Mouse (Mus musculus) forebrain, postnatal 0 days (tissue): ENCODE measurements around the gene Plce1. TPM values are rescaled to one million over a fixed set of nuclear protein-coding genes. Genes with fewer than 3 reads are reported as not detected.
A peak's percentile ranks its signal among the peaks of the same experiment; 100 is the strongest.

Experiments used
- ATAC-seq: fragments of 200-750 bp; cut with Nextera tagmentation; 2 replicates; pipeline ENCODE4 v1.8.0; 2017; ENCODE audit warnings: mild to moderate bottlenecking, moderate library complexity
- DNase-seq: peaks from one replicate; pipeline ENCODE4 v3.0.0-alpha.2; 2015
- H3K27ac ChIP-seq: fragments of 300-500 bp; sonication (generic); 2 replicates; pipeline ENCODE4 v1.5.1; 2014; ENCODE audit warnings: low read depth, mild to moderate bottlenecking, antibody characterized with exemption, low read length, moderate library complexity, mixed read lengths
- H3K27me3 ChIP-seq: fragments of 300-500 bp; sonication (generic); 2 replicates; pipeline ENCODE4 v1.6.1; 2014; ENCODE audit warnings: mild to moderate bottlenecking, low read length, mixed read lengths; ENCODE audit not compliant: insufficient read depth
- H3K36me3 ChIP-seq: fragments of 300-500 bp; sonication (generic); 2 replicates; pipeline ENCODE4 v1.6.1; 2014; ENCODE audit warnings: mild to moderate bottlenecking, moderate library complexity; ENCODE audit not compliant: insufficient read depth
- H3K4me1 ChIP-seq: fragments of 300-500 bp; sonication (generic); 2 replicates; pipeline ENCODE4 v1.6.1; 2014; ENCODE audit warnings: antibody characterized with exemption; ENCODE audit not compliant: insufficient read depth
- H3K4me2 ChIP-seq: fragments of 300-500 bp; sonication (generic); 2 replicates; pipeline ENCODE4 v1.6.1; 2014; ENCODE audit warnings: low read depth, mild to moderate bottlenecking, moderate library complexity
- H3K4me3 ChIP-seq: fragments of 300-500 bp; sonication (generic); 2 replicates; pipeline ENCODE4 v1.5.1; 2014; ENCODE audit warnings: low read depth, low read length, mixed read lengths
- H3K9ac ChIP-seq: fragments of 300-500 bp; sonication (generic); 2 replicates; pipeline ENCODE4 v1.6.1; 2014; ENCODE audit warnings: mild to moderate bottlenecking
- H3K9me3 ChIP-seq: fragments of 300-500 bp; sonication (generic); 2 replicates; pipeline ENCODE4 v1.6.1; 2016; ENCODE audit warnings: low read length
- CTCF ChIP-seq: sonication (generic); IDR thresholded peaks from 2 replicates; pipeline ENCODE4 v1.5.1; 2016; ENCODE audit warnings: antibody characterized with exemption, control low read depth, low read depth
- WGBS: fragments of 180-500 bp; shearing (Covaris S2); extraction: QIAGEN DNeasy Blood & Tissue Kit; methylation state at CpG from one replicate; pipeline ENCODE4 v1.1.7; 2014; 5-methylcytosine and 5-hydroxymethylcytosine counted together
- polyA plus RNA-seq: library from polyadenylated mRNA; unstranded; fragments of >200 nt; fragmentation: Nextera tagmentation; extraction: Ambion mirVana; gene quantifications from 2 replicates; pipeline ENCODE4 v1.2.1, GENCODE M21; 2015
- total RNA-seq: library from RNA; depleted of rRNA; stranded (reverse); fragments of >200 nt; gene quantifications from 2 replicates; pipeline ENCODE4 v1.2.3, GENCODE M21; 2014

The Plce1 gene
- total and polyA plus RNA-seq, 2 experiments from 2014 or later = 2.8 to 11.1 TPM

DNA sequence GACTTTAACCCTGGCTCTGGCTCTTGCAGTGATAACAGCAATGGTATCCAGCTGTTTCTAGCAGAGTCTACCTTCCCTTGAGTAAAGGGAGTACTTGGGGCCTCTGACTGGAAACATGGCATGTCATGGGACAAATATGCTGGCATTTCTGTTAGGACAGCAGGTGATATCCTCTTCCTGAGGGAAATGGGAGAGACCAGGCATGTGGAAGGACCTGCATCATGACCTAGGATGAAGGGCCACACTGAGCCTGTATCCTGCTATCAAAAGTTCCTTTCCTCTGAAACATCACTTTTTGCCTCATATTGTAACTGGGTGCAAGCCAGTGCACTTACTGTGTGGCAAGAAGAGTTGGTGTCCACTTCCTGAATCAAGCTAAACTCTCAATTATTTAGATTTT, 85.2 kb downstream of the Plce1 start:
- no peak overlapping the region for H3K4me2 ChIP-seq
- no peaks in the 10 kb centered on the region for H3K36me3 ChIP-seq
- no peaks in the 10 kb centered on the region for H3K9me3 ChIP-seq
- no peak for TF ChIP-seq CTCF
- H3K27ac ChIP-seq = no peak overlapping the region
- DNase-seq = no peak
- H3K9ac ChIP-seq = no peak overlapping the region
- H3K4me3 ChIP-seq = no peak overlapping the region
- 0 out of 2 replicates have a peak, but pooled peaks cover 8% of the 10 kb centered on the region for H3K4me1 ChIP-seq
- no peak for ATAC-seq
- no peaks in the 10 kb centered on the region for H3K27me3 ChIP-seq

DNA sequence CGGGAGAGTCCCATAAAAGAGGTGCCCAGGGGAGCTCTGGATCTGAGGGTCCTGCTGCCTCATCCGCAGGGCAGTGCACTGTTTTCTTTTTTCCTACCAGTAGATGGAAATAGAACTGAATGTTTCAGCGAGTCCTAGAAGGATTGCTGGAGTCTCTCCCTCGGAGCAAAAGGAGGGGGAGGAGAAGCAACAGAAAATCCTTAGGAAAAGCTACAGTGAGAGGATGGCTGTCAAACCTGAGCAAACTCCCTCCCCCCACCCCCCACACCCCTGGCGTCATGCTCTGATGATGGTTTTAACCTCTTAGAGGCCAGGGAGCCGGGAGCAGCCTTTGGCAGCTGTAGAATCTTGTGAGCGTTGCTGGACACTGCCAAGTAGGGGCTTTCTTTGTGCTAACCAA, 85.8 kb downstream of the Plce1 start:
- peak overlapping the region; percentile 33 for H3K4me2 ChIP-seq
- WGBS = 12% methylated on average over 7 of the region's 7 CpGs
- peak; percentile 91 for ATAC-seq
- TF ChIP-seq CTCF = peak; percentile 65
- DNase-seq = peak; percentile 62
- no peak overlapping the region for H3K27ac ChIP-seq
- no peaks in the 10 kb centered on the region for H3K27me3 ChIP-seq
- H3K4me1 ChIP-seq = 0 out of 2 replicates have a peak, but pooled peaks cover 8% of the 10 kb centered on the region
- no peaks in the 10 kb centered on the region for H3K9me3 ChIP-seq
- no peak overlapping the region for H3K4me3 ChIP-seq
- H3K9ac ChIP-seq = no peak overlapping the region
- no peaks in the 10 kb centered on the region for H3K36me3 ChIP-seq

DNA sequence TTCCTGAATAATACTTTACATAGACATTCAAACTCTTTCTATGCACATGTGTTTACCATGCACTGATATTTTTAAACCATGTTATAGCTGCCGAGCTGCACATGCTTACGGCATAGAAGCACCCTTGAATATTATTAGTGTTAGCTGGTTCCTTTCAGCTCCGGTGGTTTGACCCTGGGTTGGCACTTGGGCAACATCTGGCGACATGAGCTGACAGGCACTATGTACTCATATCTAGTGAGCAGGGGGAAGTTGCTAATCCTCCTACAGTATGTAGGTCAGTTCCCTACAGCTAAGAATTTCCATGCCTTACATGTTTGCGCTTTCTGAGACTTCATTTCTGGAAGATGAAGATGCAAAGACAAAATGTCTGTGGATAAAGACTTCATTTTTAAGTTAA, 86.4 kb downstream of the Plce1 start:
- 54% methylated on average over 5 of the region's 5 CpGs for WGBS
- TF ChIP-seq CTCF = no peak
- ATAC-seq (no peak), DNase-seq (no peak)
- Histone ChIP-seq H3K27ac (no peak overlapping the region), H3K4me1 (0 out of 2 replicates have a peak, but pooled peaks cover 8% of the 10 kb centered on the region), H3K4me2 (peak overlapping the region; percentile 33; the same call in 1 of the 2 replicates), H3K9ac (no peak overlapping the region), H3K36me3 (no peaks in the 10 kb centered on the region), H3K9me3 (no peaks in the 10 kb centered on the region), H3K27me3 (no peaks in the 10 kb centered on the region), H3K4me3 (no peak overlapping the region)

DNA sequence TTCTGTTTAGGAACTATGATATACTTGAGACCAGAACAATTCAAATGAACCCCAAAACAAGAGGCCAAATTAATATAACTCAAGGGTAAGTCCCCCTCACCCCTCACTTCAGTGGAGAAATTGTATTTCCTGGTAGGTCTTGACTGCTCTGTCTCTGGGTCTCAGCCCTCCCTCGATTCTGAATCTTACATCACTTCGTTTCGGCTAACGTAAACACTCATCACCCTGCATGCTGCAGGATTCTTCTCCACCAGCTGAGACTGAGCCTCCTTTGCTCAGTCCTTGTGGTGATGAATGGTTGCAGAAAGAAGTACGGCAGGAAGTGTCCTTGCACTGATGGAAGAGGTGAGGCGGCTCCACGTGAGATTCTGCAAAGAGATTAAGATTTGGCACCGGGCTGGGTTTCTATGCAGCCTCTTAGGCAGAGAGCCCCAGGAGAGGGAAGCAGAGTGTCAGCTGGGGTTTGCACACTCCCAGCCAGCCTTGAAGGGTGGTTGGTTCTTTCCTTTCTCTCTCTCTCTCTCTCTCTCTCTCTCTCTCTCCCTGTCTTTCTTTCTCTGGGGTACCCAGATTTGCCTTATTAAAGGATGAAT, 97.7 kb downstream of the Plce1 start:
- 41% methylated on average over 8 of the region's 8 CpGs for WGBS

DNA sequence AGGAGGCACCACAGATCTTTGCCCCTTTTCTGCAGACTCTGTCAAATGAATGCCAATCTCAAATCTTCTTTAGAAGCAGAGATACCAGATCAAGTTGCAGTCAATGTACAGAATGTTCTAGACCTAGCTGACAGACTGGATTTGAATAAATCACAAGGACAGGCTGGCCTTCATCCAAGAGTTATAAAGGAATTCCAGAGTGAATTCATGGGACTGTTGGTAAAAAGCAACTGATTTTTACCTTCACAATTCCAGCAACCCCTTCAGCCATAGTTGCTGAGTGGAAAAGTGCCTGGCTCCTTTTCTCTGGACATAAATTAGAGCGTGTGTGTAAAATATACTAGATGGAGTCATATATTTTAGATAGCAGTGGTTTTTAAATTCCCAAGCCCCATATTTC, 102.0 kb downstream of the Plce1 start:
- H3K4me1 ChIP-seq = 0 out of 2 replicates have a peak, but pooled peaks cover 4% of the 10 kb centered on the region
- no peak overlapping the region for H3K4me2 ChIP-seq
- no peak overlapping the region for H3K27ac ChIP-seq
- H3K9ac ChIP-seq = no peak overlapping the region
- no peaks in the 10 kb centered on the region for H3K36me3 ChIP-seq
- TF ChIP-seq CTCF = no peak
- H3K4me3 ChIP-seq = no peak overlapping the region
- no peaks in the 10 kb centered on the region for H3K9me3 ChIP-seq
- ATAC-seq = no peak
- no peak for DNase-seq
- 78% methylated on average over 1 of the region's 1 CpGs for WGBS
- no peaks in the 10 kb centered on the region for H3K27me3 ChIP-seq

More for the DNA sequence above, 97.7 kb downstream of the Plce1 start:
- no peak for DNase-seq
- no peak overlapping the region for H3K9ac ChIP-seq
- no peak overlapping the region for H3K4me3 ChIP-seq
- ATAC-seq = no peak
- H3K4me2 ChIP-seq = no peak overlapping the region
- H3K27ac ChIP-seq = no peak overlapping the region
- H3K27me3 ChIP-seq = no peaks in the 10 kb centered on the region
- no peaks in the 10 kb centered on the region for H3K9me3 ChIP-seq
- H3K4me1 ChIP-seq = no peaks in the 10 kb centered on the region
- no peak for TF ChIP-seq CTCF
- no peaks in the 10 kb centered on the region for H3K36me3 ChIP-seq

DNA sequence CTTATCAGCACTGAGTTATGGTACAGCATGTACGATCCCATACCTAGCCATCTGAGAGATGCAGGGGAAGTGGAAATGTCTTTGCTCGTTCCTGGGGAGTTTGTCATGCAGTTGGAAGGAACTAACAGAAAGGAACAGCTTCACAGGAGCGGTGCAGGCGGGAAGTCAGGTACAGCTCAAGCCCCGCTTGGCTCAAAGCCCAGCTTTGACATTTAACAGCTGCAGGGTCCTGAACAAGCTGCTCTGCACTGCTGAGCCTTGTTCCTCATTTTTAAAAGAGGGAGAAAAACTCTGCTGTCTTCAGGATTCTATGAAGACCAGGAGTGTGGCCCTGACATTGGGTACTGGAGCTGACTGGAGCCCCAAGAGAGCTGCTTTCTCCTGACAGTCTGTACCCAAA, 106.7 kb downstream of the Plce1 start:
- no peak overlapping the region for H3K9ac ChIP-seq
- TF ChIP-seq CTCF = no peak
- WGBS = 39% methylated on average over 5 of the region's 5 CpGs
- H3K36me3 ChIP-seq = no peaks in the 10 kb centered on the region
- ATAC-seq = no peak
- 0 out of 2 replicates have a peak, but pooled peaks cover 4% of the 10 kb centered on the region for H3K4me1 ChIP-seq
- H3K9me3 ChIP-seq = no peaks in the 10 kb centered on the region
- no peaks in the 10 kb centered on the region for H3K27me3 ChIP-seq
- H3K27ac ChIP-seq = no peak overlapping the region
- DNase-seq = no peak
- H3K4me3 ChIP-seq = no peak overlapping the region
- no peak overlapping the region for H3K4me2 ChIP-seq

DNA sequence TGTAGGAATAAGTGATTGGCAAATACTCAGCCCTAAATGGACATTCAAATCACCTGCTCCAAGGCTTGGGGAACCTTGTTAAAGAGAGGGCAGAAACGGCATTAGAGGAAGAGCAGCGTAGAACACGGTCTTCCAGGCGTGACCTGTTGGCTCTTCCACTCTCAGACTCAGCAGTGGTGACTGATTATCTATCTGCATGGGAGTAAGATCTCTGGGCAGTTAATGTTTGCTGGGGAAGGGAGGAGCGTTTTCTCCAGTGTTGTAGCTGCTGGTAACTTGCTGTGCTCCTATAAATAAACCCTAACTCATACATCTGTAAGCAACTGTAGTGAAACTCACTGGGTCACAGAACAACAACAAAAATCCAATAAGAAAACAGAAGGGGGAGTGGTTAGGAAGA, 108.6 kb downstream of the Plce1 start:
- no peaks in the 10 kb centered on the region for H3K27me3 ChIP-seq
- H3K9me3 ChIP-seq = no peaks in the 10 kb centered on the region
- no peak overlapping the region for H3K4me3 ChIP-seq
- no peak for TF ChIP-seq CTCF
- no peak overlapping the region for H3K27ac ChIP-seq
- H3K4me1 ChIP-seq = 0 out of 2 replicates have a peak, but pooled peaks cover 7% of the 10 kb centered on the region
- H3K4me2 ChIP-seq = no peak overlapping the region
- no peak overlapping the region for H3K9ac ChIP-seq
- WGBS = 88% methylated on average over 5 of the region's 5 CpGs
- DNase-seq (no peak), ATAC-seq (no peak)
- H3K36me3 ChIP-seq = no peaks in the 10 kb centered on the region
